Mouse (Mus musculus) heart, adult 2 months (tissue): ENCODE results near the gene Tango2.

Source experiments
- CTCF ChIP-seq: fragments of 200-600 bp; IDR thresholded peaks from 2 replicates; pipeline ENCODE4 v1.8.1; 2022; ENCODE audit warnings: antibody characterized with exemption, mild to moderate bottlenecking, moderate library complexity
- POLR2A ChIP-seq: fragments of 200-500 bp; IDR thresholded peaks from 2 replicates; pipeline ENCODE4 v1.6.1; 2011; ENCODE audit warnings: mild to moderate bottlenecking, low read depth, low read length, control low read depth; ENCODE audit not compliant: insufficient read depth

DNA sequence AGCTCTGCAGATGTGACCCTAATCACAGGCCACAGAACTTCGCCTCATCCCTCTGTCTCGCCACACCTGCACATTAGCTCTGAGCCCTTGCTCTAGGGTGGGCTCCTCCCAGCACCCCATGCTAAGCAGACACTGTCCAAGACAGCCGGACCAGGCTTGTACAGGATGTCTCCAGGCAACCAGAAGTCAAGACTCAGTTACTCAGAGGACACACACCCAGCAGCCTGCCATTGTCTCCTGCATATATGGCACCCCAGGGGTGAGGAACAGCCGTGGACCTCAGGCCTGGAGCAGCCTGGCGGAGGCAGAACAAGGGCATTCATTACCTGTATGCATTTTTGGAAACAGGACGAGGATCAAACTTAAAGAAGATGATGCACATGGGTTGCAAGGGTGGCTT lies 23.9 kb downstream of the Tango2 start:
- no peak for TF ChIP-seq POLR2A
- TF ChIP-seq CTCF = no peak
